Mouse (Mus musculus) kidney, embryonic 15.5 days (tissue): ENCODE results near the gene Cbr4. TPM values are rescaled to one million over a fixed set of nuclear protein-coding genes. Genes with fewer than 3 reads are reported as not detected.
A peak's percentile ranks its signal among the peaks of the same experiment; 100 is the strongest.

ENCODE experiments used
- ATAC-seq: fragments of 200-750 bp; cut with Nextera tagmentation; replicated peaks from 2 replicates; pipeline ENCODE4 v1.8.0; 2017; ENCODE audit warnings: moderate TSS enrichment; ENCODE audit not compliant: low FRiP score
- H3K27ac ChIP-seq: fragments of 300-500 bp; sonication (generic); 2 replicates; pipeline ENCODE4 v1.5.1; 2015; ENCODE audit warnings: mild to moderate bottlenecking, inconsistent platforms
- H3K27me3 ChIP-seq: fragments of 300-500 bp; sonication (generic); 2 replicates; pipeline ENCODE4 v1.6.1; 2015; ENCODE audit warnings: inconsistent platforms
- H3K36me3 ChIP-seq: fragments of 300-500 bp; sonication (generic); 2 replicates; pipeline ENCODE4 v1.6.1; 2015; ENCODE audit warnings: inconsistent platforms
- H3K4me1 ChIP-seq: fragments of 300-500 bp; sonication (generic); 2 replicates; pipeline ENCODE4 v1.6.1; 2015; ENCODE audit warnings: inconsistent platforms
- H3K4me2 ChIP-seq: fragments of 300-500 bp; sonication (generic); 2 replicates; pipeline ENCODE4 v1.6.1; 2015; ENCODE audit warnings: moderate library complexity, mild to moderate bottlenecking, inconsistent platforms
- H3K4me3 ChIP-seq: fragments of 300-500 bp; sonication (generic); replicated peaks from 2 replicates; pipeline ENCODE4 v1.5.1; 2015; ENCODE audit warnings: mild to moderate bottlenecking, inconsistent platforms
- H3K9ac ChIP-seq: fragments of 300-500 bp; sonication (generic); 2 replicates; pipeline ENCODE4 v1.6.1; 2015; ENCODE audit warnings: mild to moderate bottlenecking, inconsistent platforms
- H3K9me3 ChIP-seq: fragments of 300-500 bp; sonication (generic); replicated peaks from 2 replicates; pipeline ENCODE4 v1.6.1; 2016; ENCODE audit warnings: inconsistent platforms
- WGBS: fragments of 180-500 bp; shearing (Covaris S2); methylation state at CpG from one replicate; pipeline ENCODE4 v1.1.7; 2015; ENCODE audit warnings: mixed read lengths; 5-methylcytosine and 5-hydroxymethylcytosine counted together
- polyA plus RNA-seq: library from polyadenylated mRNA; unstranded; fragments of >200 nt; fragmentation: Nextera tagmentation; extraction: Ambion mirVana; gene quantifications from 2 replicates; pipeline ENCODE4 v1.2.1, GENCODE M21; 2015

Gene Cbr4
- polyA plus RNA-seq, result 31.1 and 35.2 TPM in 2 replicates

DNA sequence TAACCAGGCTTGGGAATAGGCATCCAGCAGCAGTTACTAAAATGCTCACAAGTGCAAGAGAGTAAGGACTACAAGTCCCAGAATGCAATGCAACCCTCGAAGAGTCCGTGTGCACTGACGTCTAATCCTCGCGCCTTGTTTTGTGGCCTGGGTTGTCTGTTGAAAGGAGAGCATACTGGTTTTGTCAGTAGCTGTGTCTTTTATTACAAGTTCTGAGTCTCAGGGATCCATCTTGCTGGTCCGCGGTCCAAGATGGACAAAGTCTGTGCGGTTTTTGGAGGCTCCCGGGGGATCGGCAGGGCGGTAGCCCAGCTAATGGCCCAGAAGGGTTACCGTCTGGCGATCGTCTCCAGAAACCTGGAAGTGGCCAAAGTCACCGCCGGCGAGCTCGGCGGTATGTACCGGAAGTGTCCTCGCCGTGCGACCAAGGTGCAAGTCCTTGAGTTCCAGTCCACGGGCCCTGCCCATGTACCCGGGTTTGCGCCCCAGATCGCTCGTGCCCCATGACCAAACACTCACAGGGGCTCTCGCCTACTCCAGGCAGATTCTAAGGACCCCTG is at the start of gene Cbr4:
Gene Cbr4 (plus strand): TSS at position 138 of the 560 bp plus-strand sequence.
- H3K9me3 ChIP-seq, result no peaks in the 10 kb centered on the region
- peak; percentile 95 for ATAC-seq
- whole genome bisulfite sequencing, result under 1% methylated on average over 29 of the region's 29 CpGs

DNA sequence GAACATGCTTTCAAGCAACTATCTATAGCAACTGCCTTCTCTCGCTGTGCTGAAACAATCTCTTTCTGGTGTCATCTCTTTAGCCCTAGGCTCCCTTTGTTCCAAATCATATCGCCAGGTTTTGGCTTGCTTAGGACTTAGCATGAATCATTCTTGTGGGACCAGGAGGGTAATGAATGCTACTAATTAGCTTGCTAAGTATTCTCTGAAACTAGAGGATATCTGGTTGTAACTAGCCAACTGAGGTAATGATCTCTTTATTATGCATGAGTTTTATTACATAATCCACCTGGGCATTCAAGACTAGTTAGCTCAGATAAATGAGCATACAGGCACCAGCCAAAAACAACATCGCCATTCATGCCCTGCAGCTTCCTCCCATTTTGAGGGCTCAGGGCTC is 44.5 kb upstream of the Cbr4 start:
- WGBS, result 86% methylated on average over 3 of the region's 3 CpGs
- H3K27ac ChIP-seq, result no peak overlapping the region
- ATAC-seq, result no peak
- no peak overlapping the region for H3K4me2 ChIP-seq
- no peaks in the 10 kb centered on the region for H3K27me3 ChIP-seq
- 0 out of 2 replicates have a peak, but pooled peaks cover 3% of the 10 kb centered on the region for H3K4me1 ChIP-seq
- no peak overlapping the region for H3K9ac ChIP-seq
- H3K36me3 ChIP-seq, result no peaks in the 10 kb centered on the region
- peaks cover 6% of the 10 kb centered on the region; the same call in 1 of the 2 replicates for H3K9me3 ChIP-seq
- no peak overlapping the region for H3K4me3 ChIP-seq

More for the DNA sequence above, at the start of gene Cbr4:
- Histone ChIP-seq H3K27ac (peak within 1 kb of the TSS; percentile 96), H3K4me3 (peak within 1 kb of the TSS; percentile 75), H3K4me2 (peak within 1 kb of the TSS; percentile 68), H3K27me3 (no peaks in the 10 kb centered on the region), H3K4me1 (peaks cover 8% of the 10 kb centered on the region), H3K36me3 (peaks cover 10% of the 10 kb centered on the region), H3K9ac (peak within 1 kb of the TSS; percentile 73)

DNA sequence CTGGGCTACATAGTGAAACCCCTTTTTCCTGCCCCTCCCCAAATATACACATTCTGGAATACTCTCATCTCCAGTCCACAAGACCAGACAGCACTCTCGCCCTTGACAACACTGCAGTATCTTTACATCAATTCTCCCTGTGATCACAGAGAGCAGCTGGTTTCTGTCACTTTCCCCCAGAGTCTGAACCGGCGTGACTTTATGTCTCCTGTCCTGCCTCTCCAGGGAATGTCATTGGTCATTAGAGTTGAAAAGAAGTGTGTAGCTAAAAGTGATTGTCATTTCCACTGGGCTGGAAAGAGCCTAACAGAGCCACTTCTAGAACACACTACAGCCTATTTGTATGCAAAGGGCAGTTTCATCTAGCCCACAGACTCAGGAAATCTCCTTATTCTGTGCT is 43.2 kb upstream of the Cbr4 start:
- Histone ChIP-seq H3K4me2 (no peak overlapping the region), H3K36me3 (no peaks in the 10 kb centered on the region), H3K4me3 (no peak overlapping the region), H3K9ac (no peak overlapping the region), H3K27ac (no peak overlapping the region; the same call in 1 of the 2 replicates), H3K9me3 (no peaks in the 10 kb centered on the region; the same call in 1 of the 2 replicates), H3K27me3 (no peaks in the 10 kb centered on the region), H3K4me1 (0 out of 2 replicates have a peak, but pooled peaks cover 3% of the 10 kb centered on the region)
- WGBS, result 22% methylated on average over 3 of the region's 3 CpGs
- ATAC-seq, result 0 out of 2 replicates have a peak, but pooled peaks have one; percentile 52

DNA sequence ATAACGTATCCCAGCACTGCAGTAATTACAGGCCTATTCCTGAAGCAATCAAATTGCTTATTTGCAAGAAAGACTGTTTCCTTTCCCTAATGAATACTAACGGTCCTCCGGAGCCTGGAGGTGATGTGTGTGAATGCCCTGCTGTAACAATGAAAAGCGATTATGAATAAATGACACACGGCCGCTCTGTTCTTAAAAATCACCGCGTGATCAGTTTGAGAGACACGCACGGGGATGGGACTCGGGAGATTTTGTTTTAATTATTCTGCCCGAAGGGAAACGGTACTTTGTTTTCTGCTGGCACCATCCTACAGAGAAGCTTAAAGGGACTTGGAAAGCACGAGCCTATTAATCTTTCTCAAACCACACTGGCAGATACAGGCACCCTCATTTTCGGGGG is 41.2 kb upstream of the Cbr4 start:
- H3K4me3 ChIP-seq, result no peak overlapping the region
- H3K9ac ChIP-seq, result no peak overlapping the region
- no peak for ATAC-seq
- H3K4me2 ChIP-seq, result no peak overlapping the region
- no peak overlapping the region for H3K27ac ChIP-seq
- H3K36me3 ChIP-seq, result no peaks in the 10 kb centered on the region
- H3K27me3 ChIP-seq, result no peaks in the 10 kb centered on the region
- no peaks in the 10 kb centered on the region for H3K9me3 ChIP-seq
- 0 out of 2 replicates have a peak, but pooled peaks cover 3% of the 10 kb centered on the region for H3K4me1 ChIP-seq
- 61% methylated on average over 15 of the region's 15 CpGs for WGBS

GRCm38 (mm10) chr8:61448100-61448499 is 39.4 kb upstream of the Cbr4 start:
- no peak overlapping the region for H3K27ac ChIP-seq
- H3K4me2 ChIP-seq, result no peak overlapping the region
- 0 out of 2 replicates have a peak, but pooled peaks cover 3% of the 10 kb centered on the region for H3K4me1 ChIP-seq
- H3K9me3 ChIP-seq, result no peaks in the 10 kb centered on the region
- no peak for ATAC-seq
- H3K4me3 ChIP-seq, result no peak overlapping the region
- H3K27me3 ChIP-seq, result no peaks in the 10 kb centered on the region
- H3K9ac ChIP-seq, result no peak overlapping the region
- H3K36me3 ChIP-seq, result no peaks in the 10 kb centered on the region
- WGBS, result 78% methylated on average over 2 of the region's 2 CpGs

DNA sequence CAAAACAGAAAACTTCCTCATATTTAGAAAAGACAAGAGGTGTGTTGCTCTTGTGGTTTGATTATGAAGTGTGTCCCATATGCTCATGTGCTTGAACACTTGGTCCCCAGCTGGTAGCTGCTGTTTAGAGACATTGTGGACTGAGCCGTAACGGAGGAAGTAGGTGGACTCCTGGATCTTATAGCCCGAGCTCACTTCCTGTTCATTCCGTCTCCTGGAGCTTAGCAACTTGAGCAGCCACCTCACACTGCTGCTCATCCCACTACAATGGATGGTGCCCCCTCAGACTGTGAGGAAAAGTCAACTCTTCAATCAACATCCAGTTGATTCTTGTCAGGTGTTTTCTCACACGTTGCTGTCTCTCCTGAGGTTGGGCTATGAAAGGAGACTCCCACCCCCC is 38.7 kb upstream of the Cbr4 start:
- H3K9ac ChIP-seq, result no peak overlapping the region
- H3K27me3 ChIP-seq, result no peaks in the 10 kb centered on the region
- 0 out of 2 replicates have a peak, but pooled peaks cover 3% of the 10 kb centered on the region for H3K4me1 ChIP-seq
- H3K36me3 ChIP-seq, result no peaks in the 10 kb centered on the region
- ATAC-seq, result no peak
- H3K27ac ChIP-seq, result no peak overlapping the region
- no peaks in the 10 kb centered on the region for H3K9me3 ChIP-seq
- H3K4me3 ChIP-seq, result no peak overlapping the region
- no peak overlapping the region for H3K4me2 ChIP-seq
- 61% methylated on average over 5 of the region's 5 CpGs for WGBS

- ATAC-seq, result no peak
- H3K27me3 ChIP-seq, result no peaks in the 10 kb centered on the region
- H3K27ac ChIP-seq, result no peak overlapping the region
- H3K9ac ChIP-seq, result no peak overlapping the region
- H3K36me3 ChIP-seq, result no peaks in the 10 kb centered on the region
- no peak overlapping the region for H3K4me2 ChIP-seq
- no peak overlapping the region for H3K4me3 ChIP-seq
- 88% methylated on average over 9 of the region's 9 CpGs for WGBS
- 0 out of 2 replicates have a peak, but pooled peaks cover 3% of the 10 kb centered on the region for H3K4me1 ChIP-seq
- H3K9me3 ChIP-seq, result no peaks in the 10 kb centered on the region
Measured at GRCm38 (mm10) chr8:61450916-61451575, 36.5 kb upstream of the Cbr4 start.

GRCm38 (mm10) chr8:61451721-61452337 is 35.7 kb upstream of the Cbr4 start:
- Histone ChIP-seq H3K27me3 (no peaks in the 10 kb centered on the region), H3K9me3 (no peaks in the 10 kb centered on the region), H3K9ac (no peak overlapping the region), H3K4me1 (no peaks in the 10 kb centered on the region), H3K4me3 (no peak overlapping the region), H3K36me3 (no peaks in the 10 kb centered on the region), H3K27ac (no peak overlapping the region), H3K4me2 (no peak overlapping the region)
- WGBS, result 58% methylated on average over 8 of the region's 8 CpGs
- ATAC-seq, result no peak

DNA sequence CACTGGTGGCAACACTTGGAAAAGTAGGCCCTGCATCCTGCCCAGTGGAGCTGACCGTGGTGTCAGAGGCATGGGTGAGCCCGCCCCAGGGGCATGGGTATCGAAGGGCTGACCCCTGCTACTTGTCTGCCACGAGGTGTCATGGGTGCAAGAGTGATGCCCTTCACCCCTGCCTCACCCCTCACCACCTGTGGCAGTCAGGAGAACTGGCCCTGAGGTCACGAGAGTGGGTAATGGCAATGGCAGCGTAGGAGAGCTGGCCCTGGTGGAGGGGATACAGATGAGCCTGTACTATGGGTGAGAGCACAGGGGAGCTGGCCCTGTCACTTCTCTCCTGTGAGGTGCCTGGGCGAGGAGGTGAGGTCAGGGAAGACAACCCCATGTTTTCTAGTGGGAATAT is 27.8 kb upstream of the Cbr4 start:
- Histone ChIP-seq H3K9me3 (no peaks in the 10 kb centered on the region), H3K36me3 (no peaks in the 10 kb centered on the region), H3K27me3 (no peaks in the 10 kb centered on the region), H3K4me1 (no peaks in the 10 kb centered on the region), H3K9ac (no peak overlapping the region), H3K27ac (no peak overlapping the region), H3K4me2 (no peak overlapping the region), H3K4me3 (no peak overlapping the region)
- 78% methylated on average over 7 of the region's 7 CpGs for WGBS
- no peak for ATAC-seq

- Histone ChIP-seq H3K9me3 (no peaks in the 10 kb centered on the region), H3K27me3 (no peaks in the 10 kb centered on the region), H3K36me3 (no peaks in the 10 kb centered on the region), H3K4me1 (no peaks in the 10 kb centered on the region), H3K9ac (no peak overlapping the region), H3K4me3 (no peak overlapping the region), H3K4me2 (no peak overlapping the region), H3K27ac (no peak overlapping the region)
- WGBS, result 79% methylated on average over 5 of the region's 5 CpGs
- ATAC-seq, result no peak
Measured at GRCm38 (mm10) chr8:61462221-61462620, 25.3 kb upstream of the Cbr4 start.

DNA sequence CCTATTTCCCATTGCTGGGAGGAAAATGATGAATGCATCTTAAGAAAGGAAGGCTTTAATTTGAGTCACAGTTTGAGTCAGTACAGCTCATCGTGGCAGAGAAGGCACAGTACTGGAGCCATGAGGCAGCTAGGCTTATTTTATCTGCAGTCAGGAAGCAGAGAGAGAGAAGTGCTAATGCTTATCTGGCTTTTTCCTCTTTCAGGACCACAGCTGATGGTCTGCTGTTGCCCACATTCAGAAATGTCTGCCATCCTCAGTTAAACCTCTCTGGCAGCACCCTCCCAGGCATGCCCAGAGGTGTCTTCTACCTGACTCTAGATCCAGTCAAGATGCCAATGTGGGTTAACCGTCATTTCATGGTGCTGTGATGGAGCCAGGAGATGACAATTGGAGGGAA is 23.1 kb upstream of the Cbr4 start:
- H3K27ac ChIP-seq, result no peak overlapping the region
- H3K4me1 ChIP-seq, result no peaks in the 10 kb centered on the region
- no peaks in the 10 kb centered on the region for H3K9me3 ChIP-seq
- H3K4me2 ChIP-seq, result no peak overlapping the region
- no peak for ATAC-seq
- no peak overlapping the region for H3K9ac ChIP-seq
- H3K27me3 ChIP-seq, result no peaks in the 10 kb centered on the region
- 85% methylated on average over 2 of the region's 2 CpGs for WGBS
- H3K4me3 ChIP-seq, result no peak overlapping the region
- no peaks in the 10 kb centered on the region for H3K36me3 ChIP-seq
